11 mouse cellular contexts compared by ENCODE assay signal in genomic region chr3:28225357-28225905, GRCm38 (mm10). TPM values are rescaled to one million over a fixed set of nuclear protein-coding genes. Genes with fewer than 3 reads are reported as not detected.
A peak's percentile ranks its signal among the peaks of the same experiment; 100 is the strongest.
DNase-seq lines count a peak whose midpoint lies in the region; ATAC-seq and TF ChIP-seq lines count a peak whose summit lies in the region.
"Had no signal": no experiment of that assay in that cellular context is flagged by ENCODE, and none has a peak within 500 bp of the region (broad histone marks: within the 10 kb centered on the region; RNA-seq: fewer than 3 reads in every experiment).

No protein-coding gene starts in this region.

- no peak for TF ChIP-seq CTCF in testis, adult 2 months (IDR thresholded peaks at IDR 0.05; ENCODE audit: control insufficient read depth, insufficient read depth, insufficient replicate concordance, low read depth, low read length)
- TF ChIP-seq CTCF in stomach, postnatal 0 days (IDR thresholded peaks at IDR 0.05; ENCODE audit: low read depth): no peak

- no peak overlapping the region for H3K4me3 ChIP-seq in testis, adult 2 months (ENCODE audit: control insufficient read depth, low read depth, low read length)
- H3K4me3 ChIP-seq in hindbrain, embryonic 14.5 days (replicated peaks; ENCODE audit: low read length): no peak overlapping the region
- H3K4me3 ChIP-seq in stomach, postnatal 0 days (ENCODE audit: low read depth, low read length): no peak overlapping the region
- H3K4me3 ChIP-seq: erythroblast, embryonic 14.5 days had no signal

- no peak for TF ChIP-seq POLR2A in testis, adult 2 months (IDR thresholded peaks at IDR 0.05; ENCODE audit: control insufficient read depth, low read depth, low read length)

- no peak for TF ChIP-seq EP300 in stomach, postnatal 0 days (optimal IDR thresholded peaks at IDR 0.05)

- no peaks in the 10 kb centered on the region for H3K9me3 ChIP-seq in hindbrain, embryonic 14.5 days (ENCODE audit: control insufficient read depth, low read length)
- H3K9me3 ChIP-seq in stomach, postnatal 0 days (ENCODE audit: control insufficient read depth, low read length): no peaks in the 10 kb centered on the region

- no peak overlapping the region for H3K9ac ChIP-seq in hindbrain, embryonic 14.5 days
- no peak overlapping the region for H3K9ac ChIP-seq in stomach, postnatal 0 days (ENCODE audit: low read length)

- H3K4me2 ChIP-seq in hindbrain, embryonic 14.5 days (replicated peaks): no peak overlapping the region
- no peak overlapping the region for H3K4me2 ChIP-seq in stomach, postnatal 0 days (replicated peaks; ENCODE audit: low read depth)

- no peak for ATAC-seq in hindbrain, embryonic 14.5 days (ENCODE audit: low FRiP score)
- no peak for ATAC-seq in stomach, postnatal 0 days (ENCODE audit: low FRiP score, low TSS enrichment)
- ATAC-seq: intestine, postnatal 0 days had no signal

- no peaks in the 10 kb centered on the region; the same call in 1 of the 2 replicates for H3K4me1 ChIP-seq in testis, adult 2 months (ENCODE audit: control insufficient read depth, insufficient read depth, low read length)
- H3K4me1 ChIP-seq in hindbrain, embryonic 14.5 days (replicated peaks; ENCODE audit: control insufficient read depth, insufficient read depth, low read length): peaks cover 9% of the 10 kb centered on the region; the same call in 1 of the 2 replicates
- no peaks in the 10 kb centered on the region for H3K4me1 ChIP-seq in stomach, postnatal 0 days (replicated peaks; ENCODE audit: control insufficient read depth, insufficient read depth)

- peak; percentile 5 to 7 for DNase-seq in heart, adult 9 months (ENCODE audit: low spot score in 2 of 2)
- no peak for DNase-seq in heart, adult 8-10 months (ENCODE audit: low spot score)
- no peak for DNase-seq in testis, postnatal 14 days (ENCODE audit: low spot score)
- no peak for DNase-seq in hindbrain, embryonic 14.5 days (ENCODE audit: low spot score)
- DNase-seq in testis, postnatal 10 days (ENCODE audit: low spot score): peak; percentile 39
- no peak for DNase-seq in yolk sac, embryonic 10.5 days (ENCODE audit: low spot score)
- no peak for DNase-seq in stomach, postnatal 0 days (ENCODE audit: low spot score)
- DNase-seq: adrenal gland, postnatal 36 days had no signal

- no peaks in the 10 kb centered on the region for H3K27me3 ChIP-seq in testis, adult 2 months (ENCODE audit: control insufficient read depth, insufficient read depth, low read length)
- no peaks in the 10 kb centered on the region for H3K27me3 ChIP-seq in hindbrain, embryonic 14.5 days (ENCODE audit: control insufficient read depth, insufficient read depth, low read length)
- no peaks in the 10 kb centered on the region for H3K27me3 ChIP-seq in stomach, postnatal 0 days (ENCODE audit: control insufficient read depth, insufficient read depth, low read length)

- WGBS in hindbrain, embryonic 14.5 days: 58% methylated on average over 9 of the region's 9 CpGs
- 81% methylated on average over 9 of the region's 9 CpGs for WGBS in stomach, postnatal 0 days

- H3K36me3 ChIP-seq in testis, adult 2 months (ENCODE audit: control insufficient read depth, insufficient read depth, low read length): no peaks in the 10 kb centered on the region
- H3K36me3 ChIP-seq in hindbrain, embryonic 14.5 days (replicated peaks; ENCODE audit: control insufficient read depth, insufficient read depth): no peaks in the 10 kb centered on the region
- no peaks in the 10 kb centered on the region for H3K36me3 ChIP-seq in stomach, postnatal 0 days (ENCODE audit: control insufficient read depth, insufficient read depth, low read length)

- peak overlapping the region; percentile 22; the same call in 1 of the 2 replicates for H3K27ac ChIP-seq in testis, adult 2 months (ENCODE audit: control insufficient read depth, insufficient read depth, low read depth, low read length)
- 0 out of 2 replicates have a peak overlapping the region, but pooled peaks have one; percentile 32 for H3K27ac ChIP-seq in hindbrain, embryonic 14.5 days
- H3K27ac ChIP-seq in stomach, postnatal 0 days (replicated peaks): no peak overlapping the region

RNA-seq across cellular contexts. Expression of gene Tnik, which starts 37.6 kb away (rescaled TPM):
- total RNA-seq in heart, adult 8-10 months (2022): 10 to 100 TPM; 16.8 to 28.7 (median 22.4) TPM
- polyA plus RNA-seq in testis, adult 2 months (2012; rRNA removed): 5.6 and 7.4 TPM in 2 replicates
- polyA plus RNA-seq in hindbrain, embryonic 14.5 days (2014; fragmentation: Nextera tagmentation; extraction: Ambion mirVana): 86.0 and 97.5 TPM in 2 replicates
- polyA plus RNA-seq in stomach, postnatal 0 days (2015; fragmentation: Nextera tagmentation; extraction: Ambion mirVana): 4.6 and 5.3 TPM in 2 replicates
- polyA plus RNA-seq: erythroblast, embryonic 14.5 days had no signal

Comparison
In these comparisons a context has a peak if more than half of its experiments do, and no peak if none do; other contexts are left out.
1. DNase-seq: peak in heart, adult 9 months (2 of 2) and testis, postnatal 10 days (single experiment); none in heart, adult 8-10 months (single experiment), testis, postnatal 14 days (single experiment), hindbrain, embryonic 14.5 days (single experiment), yolk sac, embryonic 10.5 days (single experiment) and stomach, postnatal 0 days (single experiment).
2. RNA of gene Tnik, which starts 37.6 kb away (polyA plus RNA-seq): 86.0 to 97.5 TPM in hindbrain, embryonic 14.5 days; 5.6 to 7.4 TPM in testis, adult 2 months and 4.6 to 5.3 TPM in stomach, postnatal 0 days; every median in the first group is over 10 times any median in the second.